Mouse (Mus musculus): Measurements from ENCODE around the gene Faap100. TPM values are rescaled to one million over a fixed set of nuclear protein-coding genes. Genes with fewer than 3 reads are reported as not detected.

Faap100 gene
- polyA plus RNA-seq, 1 experiment: 30.3 TPM

- Histone ChIP-seq H3K27ac (ENCODE audit: insufficient read depth, low read depth, low read length) (no peak overlapping the region), H3K36me3 (ENCODE audit: control insufficient read depth, insufficient read depth, low read length) (peaks cover 10% of the 10 kb centered on the region), H3K27me3 (replicated peaks; ENCODE audit: control insufficient read depth, insufficient read depth, low read length) (no peaks in the 10 kb centered on the region), H3K4me1 (ENCODE audit: control insufficient read depth, insufficient read depth, low read length) (no peaks in the 10 kb centered on the region), H3K4me3 (ENCODE audit: insufficient read depth, low read depth, low read length) (no peak overlapping the region)
- DNase-seq: no peak
- no peak for TF ChIP-seq CTCF (conservative IDR thresholded peaks at IDR 0.05; ENCODE audit: insufficient read depth, insufficient read length, low read depth, low read length)
- TF ChIP-seq POLR2A (IDR thresholded peaks at IDR 0.05; ENCODE audit: low read depth, low read length): no peak
- WGBS: 92% methylated on average over 1 of the region's 1 CpGs
These were observed 27.9 kb upstream of the Faap100 start for GRCm38 (mm10) chr11:120406445-120406844.

- DNase-seq: no peak
- TF ChIP-seq POLR2A (IDR thresholded peaks at IDR 0.05; ENCODE audit: low read depth, low read length) (no peak), CTCF (conservative IDR thresholded peaks at IDR 0.05; ENCODE audit: insufficient read depth, insufficient read length, low read depth, low read length) (no peak)
- Histone ChIP-seq H3K4me3 (ENCODE audit: insufficient read depth, low read depth, low read length) (no peak overlapping the region), H3K36me3 (ENCODE audit: control insufficient read depth, insufficient read depth, low read length) (peaks cover 10% of the 10 kb centered on the region), H3K4me1 (ENCODE audit: control insufficient read depth, insufficient read depth, low read length) (no peaks in the 10 kb centered on the region), H3K27me3 (replicated peaks; ENCODE audit: control insufficient read depth, insufficient read depth, low read length) (no peaks in the 10 kb centered on the region), H3K27ac (ENCODE audit: insufficient read depth, low read depth, low read length) (no peak overlapping the region)
- 94% methylated on average over 3 of the region's 3 CpGs for WGBS
These were observed 27.3 kb upstream of the Faap100 start for GRCm38 (mm10) chr11:120405867-120406266.

- Histone ChIP-seq H3K4me3 (ENCODE audit: insufficient read depth, low read depth, low read length) (no peak overlapping the region), H3K27me3 (replicated peaks; ENCODE audit: control insufficient read depth, insufficient read depth, low read length) (no peaks in the 10 kb centered on the region), H3K4me1 (ENCODE audit: control insufficient read depth, insufficient read depth, low read length) (no peaks in the 10 kb centered on the region), H3K27ac (ENCODE audit: insufficient read depth, low read depth, low read length) (no peak overlapping the region), H3K36me3 (ENCODE audit: control insufficient read depth, insufficient read depth, low read length) (peaks cover 12% of the 10 kb centered on the region)
- DNase-seq: no peak
- WGBS: 97% methylated on average over 1 of the region's 1 CpGs
- TF ChIP-seq POLR2A (IDR thresholded peaks at IDR 0.05; ENCODE audit: low read depth, low read length): no peak
- no peak for TF ChIP-seq CTCF (conservative IDR thresholded peaks at IDR 0.05; ENCODE audit: insufficient read depth, insufficient read length, low read depth, low read length)
These were observed 26.2 kb upstream of the Faap100 start for GRCm38 (mm10) chr11:120404814-120405213.

GRCm38 (mm10) chr11:120399319-120399718 is 20.8 kb upstream of the Faap100 start:
- no peaks in the 10 kb centered on the region for H3K27me3 ChIP-seq (replicated peaks; ENCODE audit: control insufficient read depth, insufficient read depth, low read length)
- TF ChIP-seq POLR2A (IDR thresholded peaks at IDR 0.05; ENCODE audit: low read depth, low read length) (no peak), CTCF (conservative IDR thresholded peaks at IDR 0.05; ENCODE audit: insufficient read depth, insufficient read length, low read depth, low read length) (no peak)
- 97% methylated on average over 2 of the region's 2 CpGs for WGBS
- H3K4me1 ChIP-seq (ENCODE audit: control insufficient read depth, insufficient read depth, low read length): no peaks in the 10 kb centered on the region
- H3K36me3 ChIP-seq (ENCODE audit: control insufficient read depth, insufficient read depth, low read length): peaks cover 15% of the 10 kb centered on the region
- no peak overlapping the region for H3K4me3 ChIP-seq (ENCODE audit: insufficient read depth, low read depth, low read length)
- H3K27ac ChIP-seq (ENCODE audit: insufficient read depth, low read depth, low read length): no peak overlapping the region
- no peak for DNase-seq

GRCm38 (mm10) chr11:120397602-120398001 is 19.0 kb upstream of the Faap100 start:
- Histone ChIP-seq H3K27ac (ENCODE audit: insufficient read depth, low read depth, low read length) (no peak overlapping the region), H3K27me3 (replicated peaks; ENCODE audit: control insufficient read depth, insufficient read depth, low read length) (no peaks in the 10 kb centered on the region), H3K4me3 (ENCODE audit: insufficient read depth, low read depth, low read length) (no peak overlapping the region), H3K4me1 (ENCODE audit: control insufficient read depth, insufficient read depth, low read length) (no peaks in the 10 kb centered on the region), H3K36me3 (ENCODE audit: control insufficient read depth, insufficient read depth, low read length) (peaks cover 8% of the 10 kb centered on the region; the same call in 1 of the 2 replicates)
- DNase-seq: no peak
- 39% methylated on average over 2 of the region's 2 CpGs for WGBS
- TF ChIP-seq POLR2A (IDR thresholded peaks at IDR 0.05; ENCODE audit: low read depth, low read length) (no peak), CTCF (conservative IDR thresholded peaks at IDR 0.05; ENCODE audit: insufficient read depth, insufficient read length, low read depth, low read length) (no peak)

GRCm38 (mm10) chr11:120395661-120396060 is 17.1 kb upstream of the Faap100 start:
- no peak overlapping the region for H3K27ac ChIP-seq (ENCODE audit: insufficient read depth, low read depth, low read length)
- no peaks in the 10 kb centered on the region for H3K27me3 ChIP-seq (replicated peaks; ENCODE audit: control insufficient read depth, insufficient read depth, low read length)
- no peak for TF ChIP-seq CTCF (conservative IDR thresholded peaks at IDR 0.05; ENCODE audit: insufficient read depth, insufficient read length, low read depth, low read length)
- TF ChIP-seq POLR2A (IDR thresholded peaks at IDR 0.05; ENCODE audit: low read depth, low read length): no peak
- 62% methylated on average over 4 of the region's 4 CpGs for WGBS
- peaks cover 6% of the 10 kb centered on the region; the same call in 1 of the 2 replicates for H3K36me3 ChIP-seq (ENCODE audit: control insufficient read depth, insufficient read depth, low read length)
- DNase-seq: no peak
- no peak overlapping the region for H3K4me3 ChIP-seq (ENCODE audit: insufficient read depth, low read depth, low read length)
- H3K4me1 ChIP-seq (ENCODE audit: control insufficient read depth, insufficient read depth, low read length): no peaks in the 10 kb centered on the region

- no peak overlapping the region for H3K27ac ChIP-seq (ENCODE audit: insufficient read depth, low read depth, low read length)
- H3K4me1 ChIP-seq (ENCODE audit: control insufficient read depth, insufficient read depth, low read length): no peaks in the 10 kb centered on the region
- peaks cover 1% of the 10 kb centered on the region for H3K36me3 ChIP-seq (ENCODE audit: control insufficient read depth, insufficient read depth, low read length)
- DNase-seq: no peak
- no peak overlapping the region for H3K4me3 ChIP-seq (ENCODE audit: insufficient read depth, low read depth, low read length)
- H3K27me3 ChIP-seq (replicated peaks; ENCODE audit: control insufficient read depth, insufficient read depth, low read length): no peaks in the 10 kb centered on the region
- TF ChIP-seq POLR2A (IDR thresholded peaks at IDR 0.05; ENCODE audit: low read depth, low read length) (no peak), CTCF (conservative IDR thresholded peaks at IDR 0.05; ENCODE audit: insufficient read depth, insufficient read length, low read depth, low read length) (no peak)
- WGBS: 88% methylated on average over 9 of the region's 9 CpGs
These were observed 10.0 kb upstream of the Faap100 start for GRCm38 (mm10) chr11:120388580-120388979.
